Mouse (Mus musculus): ENCODE results near the gene Lpcat2b.

The Lpcat2b gene

GRCm38 (mm10) chr5:107444251-107444650, 12.9 kb downstream of the Lpcat2b start:
- intact Hi-C loops (cut with DNase I), result no loop called here

DNA sequence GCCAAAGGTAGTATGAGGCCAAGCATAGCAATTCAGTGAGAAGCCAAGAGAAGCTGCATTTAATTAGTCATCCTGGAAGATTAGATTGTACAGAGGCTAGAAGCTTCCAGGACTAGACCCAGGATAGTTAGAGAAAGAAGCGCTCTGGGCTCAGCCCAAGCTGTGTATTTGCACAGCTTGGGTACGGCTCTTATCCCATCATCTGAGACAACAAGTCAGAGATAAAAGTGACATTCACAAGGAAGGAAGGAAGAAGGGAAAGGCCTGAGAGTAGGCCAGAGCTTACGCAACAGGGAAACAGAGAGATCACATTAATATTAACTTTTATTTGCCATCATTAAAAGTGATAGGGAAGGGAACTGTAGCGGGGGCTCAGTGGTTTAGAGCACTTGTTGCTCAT, 16.6 kb downstream of the Lpcat2b start:
- intact Hi-C loops (cut with DNase I), result no loop called here

DNA sequence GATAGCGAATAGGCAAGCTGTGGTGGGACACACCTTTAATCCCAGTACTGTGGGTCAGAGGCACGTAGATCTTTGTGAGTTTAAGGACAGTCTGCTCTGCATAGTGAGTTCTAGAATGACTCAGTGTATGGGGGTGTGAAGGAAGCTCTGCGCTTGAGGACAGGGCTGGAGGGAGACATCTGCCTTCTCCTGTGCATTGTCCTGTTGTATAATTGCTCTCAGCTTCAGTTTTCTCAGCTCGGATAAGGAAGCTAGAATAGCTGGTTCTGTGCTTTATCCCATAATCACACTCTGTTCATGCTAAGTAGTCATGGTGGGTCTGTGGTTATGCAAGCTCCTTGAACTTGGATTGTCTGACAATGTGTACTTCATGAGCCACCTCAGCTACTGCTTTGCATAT, 17.4 kb downstream of the Lpcat2b start:
- intact Hi-C loops (cut with DNase I), result no loop called here

DNA sequence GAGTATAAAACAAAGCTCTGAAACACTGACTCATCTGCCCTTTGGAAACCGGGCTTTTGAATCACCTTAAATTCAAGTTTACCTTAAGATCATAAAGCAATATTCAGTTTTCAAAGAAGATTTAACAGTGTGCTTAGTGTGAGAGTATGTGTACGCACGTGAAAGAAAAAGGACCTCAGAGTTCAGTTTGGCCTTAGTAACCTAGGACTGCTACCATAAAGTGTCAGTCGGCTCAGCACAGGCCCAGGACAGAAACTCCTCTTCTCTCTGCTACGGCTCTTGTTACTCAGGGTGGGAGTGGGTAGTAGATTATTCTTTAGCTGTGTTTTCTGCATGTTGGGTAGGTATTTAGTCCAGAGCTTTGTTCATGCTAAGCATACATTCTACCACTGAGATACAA, 18.3 kb downstream of the Lpcat2b start:
- intact Hi-C loops (cut with DNase I), result no loop called here

DNA sequence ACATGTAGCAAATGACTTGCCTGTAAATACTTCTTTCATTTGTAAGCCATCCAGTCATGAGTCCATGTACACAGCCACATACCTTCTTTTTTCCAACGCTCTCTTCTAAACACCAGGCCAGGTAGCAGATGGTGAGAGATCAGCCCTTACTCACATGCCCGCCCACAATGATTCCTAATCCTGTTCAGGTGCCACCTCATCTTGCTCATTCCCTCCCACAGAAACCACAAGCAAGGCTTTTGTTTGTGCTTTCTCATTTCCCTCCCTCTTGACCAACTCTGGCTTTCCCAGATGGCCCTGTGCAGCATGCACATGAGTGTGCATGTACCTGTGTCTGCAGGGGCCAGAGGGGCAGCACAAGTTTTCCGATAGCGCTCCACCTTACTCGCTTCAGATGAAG, 18.9 kb downstream of the Lpcat2b start:
- intact Hi-C loops (cut with DNase I), result no loop called here

DNA sequence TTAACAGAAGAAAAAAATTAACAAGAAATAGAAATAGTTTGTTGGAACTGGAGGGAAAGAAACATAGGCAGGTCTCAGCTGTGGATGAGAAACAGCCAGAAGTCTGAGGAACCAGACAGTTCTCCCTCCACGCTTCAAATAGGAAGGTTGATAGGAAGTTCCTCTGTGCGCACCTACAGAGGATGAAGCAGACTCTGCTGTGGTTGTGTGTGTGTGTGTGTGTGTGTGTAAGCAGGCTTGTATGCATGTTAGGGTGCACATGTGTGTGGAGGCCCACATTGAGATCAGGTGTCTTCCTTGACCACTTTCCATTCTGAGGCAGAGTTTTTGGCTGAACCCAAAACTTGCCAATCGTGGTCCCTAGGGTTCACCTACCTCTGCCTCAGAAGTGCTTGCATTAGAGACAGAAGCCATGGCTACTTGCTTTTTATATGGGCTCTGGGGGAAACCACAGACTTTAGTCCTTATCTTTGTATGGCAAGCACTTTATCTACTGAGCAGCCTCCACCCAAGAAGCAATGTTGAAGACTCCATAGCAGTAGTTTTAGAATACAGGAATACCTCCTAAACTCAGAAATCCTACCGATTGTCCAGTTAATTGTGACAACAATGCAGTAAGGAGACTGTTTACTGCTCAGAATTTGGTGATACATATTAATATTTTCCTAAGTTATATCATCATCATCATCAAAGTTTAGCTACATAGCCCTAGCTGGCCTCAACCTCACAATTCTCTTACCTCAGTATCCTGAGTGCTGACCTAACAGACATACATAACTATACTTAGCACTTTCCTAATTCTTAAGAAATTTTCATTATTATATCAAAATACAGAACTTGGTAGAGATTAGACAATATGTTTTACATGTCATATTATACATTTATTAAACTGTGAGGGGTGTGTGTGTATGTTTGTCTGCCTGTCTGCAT, 31.1 kb downstream of the Lpcat2b start:
- intact Hi-C loops (cut with DNase I), result no loop called here

GRCm38 (mm10) chr5:107466501-107466900, 35.2 kb downstream of the Lpcat2b start:
- intact Hi-C loops (cut with DNase I), result no loop called here

DNA sequence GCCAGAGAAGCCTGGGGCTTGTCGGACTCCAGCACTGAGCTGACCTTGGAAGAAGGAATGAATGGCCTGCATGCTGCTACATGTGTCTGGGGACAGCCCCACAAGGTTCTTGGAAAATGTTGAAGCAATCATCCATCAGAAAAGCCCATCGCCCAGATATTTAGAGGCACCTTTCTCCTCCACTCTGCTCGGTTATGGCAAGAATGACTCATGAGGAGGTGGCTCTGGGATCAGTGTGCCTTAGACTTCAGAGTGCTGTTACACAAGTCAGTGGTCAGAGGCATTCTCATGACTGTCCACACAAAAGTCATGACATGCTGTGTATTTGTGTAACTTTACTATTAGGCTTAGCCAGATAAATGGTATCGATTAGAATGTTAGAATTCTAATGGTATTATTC, 35.7 kb downstream of the Lpcat2b start:
- intact Hi-C loops (cut with DNase I), result no loop called here

- intact Hi-C loops (cut with DNase I), result no loop called here
Observed at GRCm38 (mm10) chr5:107470600-107471329, 39.4 kb downstream of the Lpcat2b start.

DNA sequence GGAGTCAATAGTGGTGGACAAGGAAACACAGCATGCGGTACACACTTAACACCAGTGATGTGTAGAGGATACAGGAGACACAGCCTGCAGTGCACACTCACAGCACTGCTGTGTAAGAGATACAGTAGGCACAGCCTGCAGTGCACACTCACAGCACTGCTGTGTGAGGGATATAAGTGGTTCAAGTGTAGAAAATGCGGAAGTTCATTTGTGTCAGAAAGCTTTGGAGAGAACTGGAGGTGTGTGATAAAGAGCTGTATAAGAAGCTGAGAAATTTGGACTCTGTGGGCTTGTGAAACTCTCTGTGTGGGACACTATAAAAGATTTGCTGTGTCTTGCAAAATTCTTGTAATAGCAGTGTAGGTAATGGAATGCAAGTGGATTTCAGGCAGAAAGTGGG, 48.8 kb downstream of the Lpcat2b start:
- intact Hi-C loops (cut with DNase I), result no loop called here

Data from adrenal gland (tissue).